Mouse (Mus musculus): Measurements from ENCODE around the gene Smpx.

The Smpx gene

GRCm38 (mm10) chrX:157698862-157699261 is at the start of gene Smpx:
Gene Smpx (plus strand): TSS chrX:157698910.
- DNase-seq (ENCODE audit: low spot score in 2 of 2) = no peak

- no peak for DNase-seq (ENCODE audit: low spot score in 2 of 2)
These were observed 43.7 kb upstream of the Smpx start for GRCm38 (mm10) chrX:157655047-157655446.

GRCm38 (mm10) chrX:157657356-157657755 is 41.4 kb upstream of the Smpx start:
- DNase-seq (ENCODE audit: low spot score in 2 of 2) = no peak

- DNase-seq (ENCODE audit: low spot score in 2 of 2) = no peak
These were observed 26.9 kb upstream of the Smpx start for GRCm38 (mm10) chrX:157671820-157672219.

- no peak for DNase-seq (ENCODE audit: low spot score in 2 of 2)
These were observed 23.9 kb upstream of the Smpx start for GRCm38 (mm10) chrX:157674667-157675350.

GRCm38 (mm10) chrX:157691186-157691585 is 7.5 kb upstream of the Smpx start:
- no peak for DNase-seq (ENCODE audit: low spot score in 2 of 2)

GRCm38 (mm10) chrX:157697591-157698135 is 1.0 kb upstream of the Smpx start:
- no peak for DNase-seq (ENCODE audit: low spot score in 2 of 2)

- DNase-seq (ENCODE audit: low spot score in 2 of 2) = no peak
These were observed 8.5 kb downstream of the Smpx start for GRCm38 (mm10) chrX:157707236-157707635.

GRCm38 (mm10) chrX:157708616-157709280 is 10.0 kb downstream of the Smpx start:
- no peak for DNase-seq (ENCODE audit: low spot score in 2 of 2)

GRCm38 (mm10) chrX:157719907-157720306 is 21.2 kb downstream of the Smpx start:
- DNase-seq (ENCODE audit: low spot score in 2 of 2) = no peak

GRCm38 (mm10) chrX:157730622-157731341 is 32.1 kb downstream of the Smpx start:
- DNase-seq (ENCODE audit: low spot score in 2 of 2) = no peak

GRCm38 (mm10) chrX:157731658-157732314 is 33.1 kb downstream of the Smpx start:
- DNase-seq (ENCODE audit: low spot score in 2 of 2) = peak in 1 of 2 experiments; percentile 30

GRCm38 (mm10) chrX:157732346-157732745 is 33.6 kb downstream of the Smpx start:
- DNase-seq (ENCODE audit: low spot score in 2 of 2) = no peak

GRCm38 (mm10) chrX:157733836-157734235 is 35.1 kb downstream of the Smpx start:
- DNase-seq (ENCODE audit: low spot score in 2 of 2) = no peak

GRCm38 (mm10) chrX:157734341-157734740 is 35.6 kb downstream of the Smpx start:
- DNase-seq (ENCODE audit: low spot score in 2 of 2) = no peak

- no peak for DNase-seq (ENCODE audit: low spot score in 2 of 2)
These were observed 49.3 kb downstream of the Smpx start for GRCm38 (mm10) chrX:157747815-157748544.

GRCm38 (mm10) chrX:157754559-157754958 is 55.8 kb downstream of the Smpx start:
- no peak for DNase-seq (ENCODE audit: low spot score in 2 of 2)

GRCm38 (mm10) chrX:157762542-157762941 is 63.8 kb downstream of the Smpx start:
- no peak for DNase-seq (ENCODE audit: low spot score in 2 of 2)

- DNase-seq (ENCODE audit: low spot score in 2 of 2) = no peak
These were observed 103.0 kb downstream of the Smpx start for GRCm38 (mm10) chrX:157801669-157802068.

Data from spleen, postnatal 10 days (tissue).